Mouse (Mus musculus) erythroblast, embryonic 14.5 days (primary cell): ENCODE results near the gene Agap1.

Source experiments
- GATA1 ChIP-seq: IDR thresholded peaks from 2 replicates; pipeline ENCODE4 v1.6.1; 2012; ENCODE audit warnings: low read length, inconsistent platforms, mixed read lengths
- TAL1 ChIP-seq: IDR thresholded peaks from 3 replicates; pipeline ENCODE4 v1.6.1; 2012; ENCODE audit warnings: low read length, inconsistent platforms, mixed read lengths

DNA sequence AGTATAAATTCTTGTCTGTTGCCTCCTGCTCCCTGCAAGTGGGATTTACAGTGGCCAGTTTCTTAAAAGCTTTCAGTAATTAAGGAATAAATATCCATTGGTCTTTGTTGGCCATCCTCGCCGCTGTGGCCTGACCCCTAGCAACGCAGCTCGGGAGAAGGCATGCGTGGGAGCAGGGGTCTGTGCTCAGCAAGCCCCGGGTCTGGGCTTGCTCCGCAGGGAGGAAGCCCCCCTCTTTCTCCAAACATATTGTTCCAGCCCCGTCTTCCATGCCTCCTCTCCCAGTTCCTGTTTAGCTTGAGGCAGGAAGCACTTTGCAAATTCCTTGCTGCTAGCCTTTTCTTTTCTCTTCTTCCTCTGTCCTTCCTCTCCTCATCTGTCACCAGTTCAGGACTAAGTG is 425.6 kb downstream of the Agap1 start:
- TF ChIP-seq GATA1 (no peak), TAL1 (no peak)
